Mouse (Mus musculus): Measurements from ENCODE around the gene Sez6l.

DNA sequence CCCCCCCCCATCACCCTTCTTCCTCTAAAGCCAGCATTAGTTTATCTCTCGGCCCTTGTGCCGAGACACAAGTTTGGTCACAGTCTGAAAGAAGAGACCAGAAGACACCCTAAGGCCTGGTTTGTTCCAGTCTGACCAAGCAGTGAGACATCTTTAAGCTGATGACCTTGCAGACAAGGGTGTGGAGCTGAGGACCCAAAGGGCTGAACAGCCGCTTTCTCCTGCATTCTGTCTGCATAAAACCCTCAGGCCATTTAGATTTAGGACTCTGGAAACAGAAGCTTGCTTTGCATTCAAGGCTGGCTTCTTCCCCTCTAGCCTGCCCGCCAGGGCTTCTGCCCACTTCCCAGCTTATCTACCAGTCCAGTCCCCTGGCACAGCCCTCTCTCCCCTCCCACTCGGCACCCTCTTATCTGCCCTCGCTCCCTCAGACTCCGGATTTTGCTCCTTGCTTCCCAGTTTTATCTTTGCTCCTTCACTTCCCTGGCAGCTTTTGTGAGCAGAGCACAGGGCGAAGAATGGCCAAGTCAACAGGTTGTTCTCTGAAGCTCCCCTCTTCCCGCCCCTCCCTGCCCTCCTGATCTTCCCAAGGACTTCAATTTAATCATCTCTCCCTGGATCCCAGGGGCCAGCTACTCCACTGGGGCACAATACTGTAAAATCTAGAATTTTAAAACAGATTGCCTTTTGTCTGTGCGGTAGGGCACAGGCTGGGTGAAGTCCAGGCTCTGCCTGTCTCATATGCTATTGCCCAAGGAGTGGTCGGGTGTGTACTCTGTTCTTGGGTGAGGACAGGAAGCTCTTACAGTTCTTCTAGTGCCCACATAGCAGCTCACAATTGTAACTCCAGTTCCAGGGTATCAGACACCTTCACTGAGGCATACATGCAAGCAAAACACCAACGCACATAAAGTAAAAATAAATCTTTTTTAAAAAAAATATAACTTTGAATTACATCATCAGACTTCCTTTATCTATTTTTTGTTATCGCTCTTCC lies 77.8 kb downstream of the Sez6l start:
- no peak for TF ChIP-seq POLR2A (IDR thresholded peaks at IDR 0.05; ENCODE audit: low read depth, low read length)
- TF ChIP-seq EP300 (IDR thresholded peaks at IDR 0.05; ENCODE audit: low read length) = no peak
- TF ChIP-seq CHD1 (IDR thresholded peaks at IDR 0.05; ENCODE audit: low read depth, low read length) = no peak
- no peak for TF ChIP-seq TBP (conservative IDR thresholded peaks at IDR 0.05; ENCODE audit: low read depth, low read length)
- TF ChIP-seq CTCF (conservative IDR thresholded peaks at IDR 0.05 in 1 of 2, IDR thresholded peaks at IDR 0.05 in 1 of 2; ENCODE audit: low read depth in 2 of 2, low read length in 2 of 2) = no peak
